Mouse (Mus musculus) liver, postnatal 0 days (tissue): Measurements from ENCODE around the gene Hsd3b7.

Experiments used
- CTCF ChIP-seq: sonication (generic); IDR thresholded peaks from 2 replicates; pipeline ENCODE4 v1.5.1; 2016; ENCODE audit warnings: antibody characterized with exemption, low read depth
- EP300 ChIP-seq: IDR thresholded peaks from 2 replicates; pipeline ENCODE4 v1.6.1; 2016; ENCODE audit warnings: antibody characterized with exemption, low read depth, mild to moderate bottlenecking

DNA sequence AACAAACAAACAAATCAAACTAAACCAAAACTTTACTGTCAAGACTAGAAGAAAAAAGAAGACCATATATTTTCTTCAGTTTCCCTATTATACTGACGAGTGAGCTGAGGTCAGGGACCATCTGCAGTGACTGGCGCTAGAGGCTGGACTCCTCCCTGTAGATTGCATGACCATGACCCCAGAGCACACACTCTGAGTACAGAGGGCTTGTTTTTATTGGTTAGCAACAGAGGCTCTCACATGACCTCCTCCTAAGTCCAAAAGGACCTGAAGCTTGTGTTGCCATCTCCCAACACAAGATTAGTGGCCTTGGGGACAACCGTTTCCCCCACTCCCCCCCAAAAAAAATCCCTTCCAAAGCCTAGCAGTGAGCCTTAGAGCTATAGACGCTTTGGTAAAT, 13.4 kb downstream of the Hsd3b7 start:
- TF ChIP-seq CTCF (no peak), EP300 (peak; percentile 52)
